ENCODE assay signal across 19 mouse cellular contexts in genomic region chr10:111665834-111666233, GRCm38 (mm10).
DNase-seq lines count a peak whose midpoint lies in the region; ATAC-seq and TF ChIP-seq lines count a peak whose summit lies in the region.
"Had no signal": no experiment of that assay in that cellular context is flagged by ENCODE, and none has a peak within 500 bp of the region (broad histone marks: within the 10 kb centered on the region; RNA-seq: fewer than 3 reads in every experiment).

No protein-coding gene starts in this region.

- H3K27ac ChIP-seq in forebrain, embryonic 15.5 days (replicated peaks), result no peak overlapping the region
- no peak overlapping the region for H3K27ac ChIP-seq in forebrain, embryonic 10.5 days
- H3K27ac ChIP-seq: gastrocnemius, adult 2 months; heart, embryonic 13.5 days; kidney, postnatal 0 days; limb, embryonic 12.5 days; liver, embryonic 13.5 days; lung, embryonic 15.5 days; midbrain, embryonic 12.5 days; stomach, postnatal 0 days had no signal

- H3K4me1 ChIP-seq in forebrain, embryonic 15.5 days, result peaks cover 8% of the 10 kb centered on the region; the same call in 1 of the 2 replicates
- H3K4me1 ChIP-seq in forebrain, embryonic 10.5 days, result peaks cover 30% of the 10 kb centered on the region
- H3K4me1 ChIP-seq: midbrain, embryonic 12.5 days had no signal

- TF ChIP-seq CTCF in brain, embryonic 14.5 days (IDR thresholded peaks at IDR 0.05; ENCODE audit: borderline replicate concordance, extremely low read depth, insufficient read depth, insufficient read length), result no peak

- no peaks in the 10 kb centered on the region for H3K27me3 ChIP-seq in forebrain, embryonic 15.5 days
- H3K27me3 ChIP-seq in forebrain, embryonic 10.5 days (ENCODE audit: poor library complexity, severe bottlenecking), result peaks cover 25% of the 10 kb centered on the region
- H3K27me3 ChIP-seq: heart, embryonic 13.5 days; limb, embryonic 12.5 days; liver, embryonic 13.5 days; lung, embryonic 15.5 days had no signal

- WGBS in forebrain, embryonic 15.5 days, result 47% methylated on average over 14 of the region's 14 CpGs
- 87% methylated on average over 14 of the region's 14 CpGs for WGBS in forebrain, embryonic 10.5 days

- H3K4me3 ChIP-seq in forebrain, embryonic 15.5 days, result no peak overlapping the region
- H3K4me3 ChIP-seq in forebrain, embryonic 10.5 days, result no peak overlapping the region
- H3K4me3 ChIP-seq: erythroblast, embryonic 14.5 days; gastrocnemius, adult 2 months; heart, embryonic 13.5 days; limb, embryonic 12.5 days; liver, embryonic 13.5 days; lung, embryonic 15.5 days; midbrain, embryonic 12.5 days had no signal

- no peak for TF ChIP-seq POLR2A in brain, embryonic 14.5 days (IDR thresholded peaks at IDR 0.05; ENCODE audit: borderline replicate concordance, extremely low read depth, insufficient read depth, insufficient read length, poor library complexity, severe bottlenecking)

- intact Hi-C loops in left cerebral cortex, postnatal 10 days (cut with DNase I), result no loop called here

- ATAC-seq in forebrain, embryonic 15.5 days (replicated peaks), result peak; percentile 42; the same call in 1 of the 2 replicates
- ATAC-seq: intestine, postnatal 0 days had no signal

- H3K4me2 ChIP-seq in forebrain, embryonic 15.5 days (replicated peaks), result no peak overlapping the region
- H3K4me2 ChIP-seq: heart, embryonic 13.5 days; limb, embryonic 12.5 days; liver, embryonic 13.5 days; lung, embryonic 15.5 days; midbrain, embryonic 12.5 days had no signal

- H3K36me3 ChIP-seq in forebrain, embryonic 15.5 days, result no peaks in the 10 kb centered on the region
- no peaks in the 10 kb centered on the region for H3K36me3 ChIP-seq in forebrain, embryonic 10.5 days (replicated peaks)
- H3K36me3 ChIP-seq: heart, embryonic 13.5 days; limb, embryonic 12.5 days; liver, embryonic 13.5 days; lung, embryonic 15.5 days; midbrain, embryonic 12.5 days had no signal

- no peak overlapping the region for H3K9ac ChIP-seq in forebrain, embryonic 15.5 days (replicated peaks)
- H3K9ac ChIP-seq: heart, embryonic 13.5 days; limb, embryonic 12.5 days; liver, embryonic 13.5 days; lung, embryonic 15.5 days; midbrain, embryonic 12.5 days had no signal

- no peak for DNase-seq in forebrain, embryonic 10.5 days (ENCODE audit: extremely low spot score, low spot score)
- peak; percentile 31 to 36 for DNase-seq in left cerebral cortex, postnatal 10 days (ENCODE audit: extremely low spot score in 1 of 2, low spot score in 2 of 2)
- DNase-seq in left cerebral cortex, adult 18-20 months (ENCODE audit: low spot score in 2 of 2), result no peak
- peak; percentile 75 for DNase-seq in brain, embryonic 14.5 days (ENCODE audit: low read depth)
- peak; percentile 17 to 30 for DNase-seq in frontal cortex, postnatal 10 days (ENCODE audit: low spot score in 2 of 2)
- DNase-seq in spleen, postnatal 10 days (ENCODE audit: low spot score in 2 of 2), result no peak
- DNase-seq: adrenal gland, postnatal 25 days; gastrocnemius, adult 2 months; liver, embryonic 13.5 days; thymus, postnatal 14 days had no signal

- no peaks in the 10 kb centered on the region for H3K9me3 ChIP-seq in forebrain, embryonic 15.5 days
- no peaks in the 10 kb centered on the region for H3K9me3 ChIP-seq in forebrain, embryonic 10.5 days
- H3K9me3 ChIP-seq: heart, embryonic 13.5 days; limb, embryonic 12.5 days; liver, embryonic 13.5 days; lung, embryonic 15.5 days; midbrain, embryonic 12.5 days had no signal

Comparison
In these comparisons a context has a peak if more than half of its experiments do, and no peak if none do; other contexts are left out.
1. DNase-seq: peak in left cerebral cortex, postnatal 10 days (2 of 2), brain, embryonic 14.5 days (single experiment) and frontal cortex, postnatal 10 days (2 of 2); none in forebrain, embryonic 10.5 days (single experiment), left cerebral cortex, adult 18-20 months (0 of 2) and spleen, postnatal 10 days (0 of 2).